Mouse (Mus musculus) c-Kit-positive CD71-negative TER-119-negative erythroid progenitor cells, embryonic 14.5 days (primary cell): Measurements from ENCODE around the gene Fbxo6.
"Not testable (repeated sequence)": the region's sequence is repeated elsewhere in the genome, so short reads cannot be mapped to it uniquely, and the experiment has no call there.

Source experiments
- DNase-seq: peaks from one replicate; pipeline ENCODE4 v3.0.0-alpha.2; 2013; ENCODE audit warnings: low read depth

Gene Fbxo6

DNA sequence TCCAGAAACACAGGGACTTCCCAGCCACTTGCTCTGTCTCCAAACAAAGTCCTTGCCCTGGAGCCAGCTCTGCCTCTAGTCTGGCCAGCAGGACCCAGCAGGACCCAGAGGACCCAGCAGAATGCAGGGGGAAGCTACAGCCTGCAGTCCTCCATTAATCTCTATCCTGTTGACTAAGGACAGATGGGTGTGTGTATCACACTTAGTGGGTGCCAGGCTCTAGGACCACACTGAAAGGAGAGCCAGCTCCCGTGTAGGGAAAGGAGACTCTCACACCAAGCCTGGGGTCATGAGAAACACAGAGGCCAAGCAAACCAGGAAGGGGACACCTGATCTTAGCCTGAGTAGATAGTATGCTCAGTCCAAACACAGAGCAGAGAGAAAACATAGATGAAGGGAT lies 23.7 kb downstream of the Fbxo6 start:
- no peak for DNase-seq

DNA sequence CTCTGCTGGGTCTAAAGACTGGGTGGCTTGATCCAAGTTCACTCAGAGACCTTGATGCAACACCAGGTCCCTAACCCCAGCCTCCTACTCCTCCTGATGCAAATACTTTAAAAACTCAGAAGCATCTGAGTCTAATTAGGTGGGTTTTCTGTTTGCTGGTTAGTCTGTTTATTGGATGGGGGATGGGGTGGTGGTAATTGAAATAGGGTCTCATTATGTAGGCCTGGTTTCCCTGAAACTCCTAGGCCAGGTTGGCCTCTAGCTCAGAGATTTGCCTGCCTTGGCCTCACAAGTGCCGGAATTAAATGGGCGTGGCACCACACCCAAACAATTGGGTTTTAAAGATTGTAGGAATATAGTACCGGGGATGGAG lies 29.3 kb downstream of the Fbxo6 start:
- no peak for DNase-seq

DNA sequence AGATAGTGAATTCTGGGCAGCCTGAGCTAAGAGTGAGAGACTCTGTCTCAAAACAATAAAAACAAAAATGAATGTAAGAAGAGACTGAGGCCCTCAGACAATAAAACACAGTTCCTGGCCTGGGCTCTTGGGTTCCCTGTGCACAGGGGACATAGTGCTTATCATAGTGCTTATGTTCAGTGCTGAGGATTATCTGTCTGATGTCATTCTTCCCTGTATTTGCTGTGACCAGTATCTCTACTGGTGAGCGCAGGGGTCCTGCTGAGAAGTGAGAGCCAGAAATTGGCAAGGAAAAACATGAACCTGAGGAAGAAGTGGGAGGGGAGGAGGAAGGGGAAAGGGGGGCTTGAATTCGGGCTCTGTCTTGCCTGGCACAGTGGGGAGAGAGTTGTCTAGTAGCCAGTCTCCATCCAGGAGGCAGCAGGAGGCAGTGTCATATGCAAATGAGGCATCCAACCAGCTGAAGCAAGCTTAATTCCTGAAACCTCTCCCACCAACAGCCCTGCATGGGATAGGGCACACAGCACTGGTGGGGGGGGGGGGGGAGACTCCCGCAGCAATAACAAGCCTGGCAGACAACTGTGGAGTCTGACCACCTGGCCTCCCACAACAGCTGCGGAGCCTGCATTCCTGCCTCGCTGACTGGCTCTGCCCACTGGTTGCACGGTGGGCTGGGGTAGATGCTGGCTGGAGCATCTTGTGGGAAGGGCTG lies 29.8 kb downstream of the Fbxo6 start:
- no peak for DNase-seq

DNA sequence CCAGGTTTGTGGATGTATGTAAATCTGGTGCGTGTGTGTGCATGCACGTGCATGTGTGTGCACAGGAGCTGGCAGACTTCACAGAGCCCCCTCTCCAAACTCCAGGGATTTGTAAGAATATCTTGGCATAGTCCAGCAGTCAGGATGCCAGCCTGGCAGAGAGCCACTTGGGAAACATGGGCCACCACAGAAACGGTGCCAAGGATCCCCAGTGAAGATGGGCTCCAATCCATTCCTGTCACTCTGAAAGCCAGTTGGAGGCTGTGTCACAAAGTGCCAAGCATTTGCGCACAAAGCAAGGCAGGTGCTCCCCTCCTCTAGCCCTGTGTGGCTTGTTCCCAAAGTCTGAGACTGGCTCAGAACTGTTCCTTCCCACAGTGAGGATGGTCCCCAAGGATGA lies 30.6 kb downstream of the Fbxo6 start:
- no peak for DNase-seq

DNA sequence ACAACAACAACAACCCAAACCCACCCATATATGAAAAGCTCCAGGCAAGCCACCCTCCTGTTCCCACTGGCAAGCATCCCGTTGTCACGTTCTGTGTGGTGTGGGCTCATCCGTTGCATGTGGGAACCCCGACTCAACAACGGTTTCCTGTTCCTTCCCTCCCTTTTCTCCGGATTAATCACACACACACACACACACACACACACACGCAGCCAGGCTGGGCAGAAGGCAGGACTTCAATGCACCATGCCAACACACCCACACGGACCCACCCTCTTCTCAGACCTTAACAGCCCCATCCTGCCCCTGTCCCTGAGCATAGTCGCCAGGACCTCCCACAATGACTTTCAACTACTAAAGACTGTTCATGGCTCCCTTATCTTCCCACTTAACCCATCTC lies 31.4 kb downstream of the Fbxo6 start:
- no peak for DNase-seq

DNA sequence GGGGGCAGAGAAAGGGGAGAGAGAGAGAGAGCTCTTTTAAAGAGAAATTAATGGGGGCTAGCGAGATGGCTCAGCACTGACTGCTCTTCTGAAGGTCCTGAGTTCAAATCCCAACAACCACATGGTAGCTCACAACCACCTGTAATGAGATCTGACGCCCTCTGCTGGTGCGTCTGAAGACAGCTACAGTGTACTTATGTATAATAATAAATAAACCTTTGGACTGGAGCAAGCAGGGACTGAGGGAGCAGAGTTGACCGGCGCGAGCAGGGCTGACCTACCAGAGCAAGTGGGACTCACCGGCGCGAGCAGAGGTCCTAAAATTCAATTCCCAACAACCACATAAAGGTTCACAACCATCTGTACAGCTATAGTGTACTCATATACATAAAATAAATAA lies 32.4 kb downstream of the Fbxo6 start:
- not testable (repeated sequence) for DNase-seq

DNA sequence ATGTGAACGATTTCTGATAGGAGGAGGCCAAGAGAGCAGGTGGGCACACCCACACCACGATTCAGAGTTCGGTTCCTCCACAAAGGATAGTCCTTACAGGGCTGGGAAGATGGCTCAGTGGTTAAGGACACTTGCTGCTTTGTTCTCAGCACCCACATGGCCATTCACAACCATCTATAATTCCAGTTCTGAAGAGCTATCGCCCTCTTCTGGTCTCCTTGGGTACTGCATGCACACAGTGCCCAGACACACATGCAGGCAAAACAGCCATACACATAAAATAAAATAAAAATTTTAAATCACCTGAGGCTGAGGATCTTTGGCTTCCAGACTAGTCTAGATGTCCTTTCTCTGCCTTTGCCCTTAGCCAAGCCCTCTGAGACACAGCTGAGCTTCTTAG lies 34.5 kb downstream of the Fbxo6 start:
- DNase-seq: no peak

DNA sequence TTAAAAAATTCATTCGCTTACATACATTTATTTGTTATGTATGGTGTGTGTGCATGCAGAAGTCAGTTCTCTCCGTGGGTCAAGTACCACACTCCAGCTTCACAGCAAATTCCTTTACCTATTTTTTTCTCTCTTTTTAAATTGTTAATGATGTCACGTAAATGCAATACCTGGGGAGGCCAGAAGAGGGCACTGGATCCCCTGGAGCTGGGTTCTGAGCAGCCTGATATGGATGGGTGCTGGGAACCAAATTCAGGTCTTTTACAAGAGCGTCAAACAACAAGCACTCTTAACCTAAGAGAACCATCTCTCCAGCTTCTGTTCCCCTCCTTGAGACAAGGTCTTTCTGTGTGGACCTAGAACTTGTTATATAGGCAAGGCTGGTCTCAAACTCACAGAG lies 35.3 kb downstream of the Fbxo6 start:
- no peak for DNase-seq

DNA sequence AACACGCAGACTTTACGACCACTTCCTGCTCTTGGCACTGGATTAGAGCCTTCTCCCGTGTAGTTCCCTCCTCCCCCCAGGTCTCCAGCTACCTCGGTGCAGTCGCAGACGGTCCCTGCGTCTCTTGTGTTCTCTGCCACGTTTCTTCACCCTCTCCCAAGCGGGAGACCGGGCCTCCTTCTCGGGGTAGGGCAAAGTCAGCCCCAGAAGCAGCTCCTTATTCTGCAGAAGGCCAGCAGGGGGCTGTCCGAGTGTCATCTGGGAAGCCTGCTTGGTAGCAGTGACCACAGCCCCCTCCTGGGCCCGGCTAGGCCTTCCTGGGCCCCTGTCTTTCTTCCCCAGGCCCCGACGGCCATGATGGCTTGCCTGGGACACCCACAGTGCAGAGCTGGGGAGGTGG lies 36.5 kb downstream of the Fbxo6 start:
- no peak for DNase-seq

DNA sequence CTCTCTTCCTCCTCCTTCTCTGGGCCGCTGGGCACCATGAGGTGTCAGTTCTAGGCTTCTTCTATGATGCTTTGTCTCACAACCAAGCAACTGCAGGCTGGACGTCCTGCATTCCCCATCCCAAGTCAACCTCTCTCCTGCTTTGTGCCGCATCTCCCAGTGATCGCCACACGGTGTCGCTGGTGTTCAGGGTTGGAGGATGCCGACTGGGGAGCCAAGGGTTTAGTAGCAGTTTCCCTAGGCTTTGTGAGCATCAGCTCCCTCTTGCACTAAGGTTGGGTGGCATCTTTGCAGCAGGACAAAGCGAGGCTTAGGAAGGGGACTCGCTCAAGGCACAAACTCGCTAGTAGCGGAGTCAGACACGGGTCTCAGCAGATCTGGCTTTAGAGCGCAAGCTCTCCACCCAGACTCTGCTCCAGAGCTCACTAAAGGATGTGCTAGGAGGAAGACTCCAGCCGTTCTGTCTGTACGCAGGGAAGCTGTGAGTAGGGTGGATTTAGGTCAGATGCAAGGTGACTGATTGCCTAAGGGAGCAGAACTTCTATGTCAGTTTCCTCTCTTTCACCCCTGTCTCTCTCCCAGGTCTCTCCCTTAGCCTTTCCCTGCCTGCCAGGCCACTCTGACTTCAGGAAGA lies 37.1 kb downstream of the Fbxo6 start:
- peak; percentile 80 for DNase-seq

DNA sequence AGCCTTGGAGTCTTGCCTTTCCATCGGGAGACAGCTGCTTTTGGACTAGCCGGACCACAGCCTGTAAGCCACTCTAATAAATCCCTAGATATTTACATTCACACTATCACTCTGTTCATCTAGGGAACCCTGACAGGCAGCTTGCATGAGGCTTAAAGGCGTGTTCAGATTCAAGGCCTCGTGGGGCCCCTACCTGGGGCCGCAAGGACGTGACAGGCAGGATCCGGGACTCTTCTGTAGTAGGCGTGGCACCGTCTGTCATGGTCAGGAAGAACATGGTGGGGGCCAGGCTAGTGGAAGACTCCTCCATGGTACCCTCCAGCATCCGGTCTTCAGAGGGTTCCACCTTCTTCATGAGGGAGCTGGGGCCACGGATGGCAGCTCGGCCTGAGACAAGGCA lies 39.4 kb downstream of the Fbxo6 start:
- no peak for DNase-seq

DNA sequence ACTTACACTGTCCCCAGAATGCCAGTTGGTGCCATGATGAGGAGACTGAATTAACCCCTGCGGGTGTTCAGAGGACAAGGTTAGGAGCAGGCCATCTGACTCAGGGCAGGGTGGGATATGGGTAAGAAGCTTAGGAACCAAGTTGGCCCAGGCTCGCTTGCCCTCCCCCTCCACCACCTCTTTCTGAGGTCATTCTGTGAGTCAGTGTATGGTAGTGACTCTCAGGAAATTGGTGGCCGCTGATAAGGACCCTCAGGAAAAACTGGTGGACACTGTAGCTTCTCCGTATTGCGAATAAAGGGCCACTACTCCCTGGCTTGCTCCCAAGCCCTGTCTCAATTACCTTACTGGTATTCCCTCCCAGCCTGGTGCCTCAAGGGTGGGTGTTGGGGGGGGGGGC lies 42.7 kb downstream of the Fbxo6 start:
- no peak for DNase-seq

DNA sequence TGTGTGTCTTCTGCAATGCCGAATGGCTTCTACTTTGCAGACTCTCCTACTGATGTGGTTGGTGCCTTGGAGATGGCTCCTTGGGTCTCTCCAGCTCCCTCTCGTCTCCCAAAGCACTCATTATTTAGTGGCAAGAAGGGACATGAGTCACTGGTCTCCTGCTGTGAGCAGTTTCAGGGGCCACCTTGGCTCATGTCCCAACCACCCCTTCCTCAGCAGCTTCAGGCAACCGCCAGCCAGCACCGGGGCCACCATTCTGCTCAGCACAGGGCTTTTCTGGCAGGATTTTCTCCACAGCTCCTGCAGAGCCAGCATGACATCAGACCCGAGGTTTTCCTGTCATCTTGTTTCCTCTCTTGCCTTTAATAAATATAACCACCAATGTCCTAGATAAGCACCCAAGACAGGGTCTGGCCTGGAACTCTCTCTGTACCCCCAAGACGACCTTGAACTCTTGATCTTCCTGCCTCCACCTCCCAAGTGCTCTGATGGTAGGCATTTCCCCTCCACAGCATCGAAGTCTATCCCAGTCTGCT lies 43.3 kb downstream of the Fbxo6 start:
- no peak for DNase-seq

DNA sequence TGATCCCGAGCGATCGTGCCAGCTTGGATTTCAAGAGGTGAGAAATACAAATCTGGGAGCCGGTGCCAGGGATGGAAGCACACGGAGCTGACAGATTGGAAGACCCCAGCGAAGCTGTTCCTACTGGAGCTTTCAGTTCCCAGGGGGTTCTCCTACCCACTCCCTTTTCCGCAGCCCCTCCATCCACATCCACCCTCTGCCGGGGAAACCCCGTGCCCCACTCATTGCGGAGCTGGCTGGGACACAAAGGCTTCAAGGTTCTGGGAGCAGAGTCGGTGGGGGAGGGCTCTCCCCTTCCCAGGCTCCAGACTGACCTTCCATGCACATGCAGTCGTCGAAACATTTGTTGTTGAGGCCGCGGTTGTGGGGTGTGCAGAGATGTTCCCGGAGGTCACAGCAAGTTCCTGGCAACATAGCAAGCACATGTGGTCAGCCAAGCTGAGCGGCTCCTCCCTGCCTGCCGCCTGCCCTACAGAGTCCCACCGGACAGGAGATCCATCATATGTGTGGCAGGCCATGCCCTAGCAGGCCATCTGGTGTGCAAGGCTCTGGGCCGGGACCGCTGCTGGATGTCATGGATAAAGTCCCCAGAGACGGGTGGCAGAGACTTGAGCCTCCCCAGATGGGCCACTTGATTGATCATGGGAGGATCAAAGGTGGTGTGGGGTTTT lies 44.2 kb downstream of the Fbxo6 start:
- no peak for DNase-seq

DNA sequence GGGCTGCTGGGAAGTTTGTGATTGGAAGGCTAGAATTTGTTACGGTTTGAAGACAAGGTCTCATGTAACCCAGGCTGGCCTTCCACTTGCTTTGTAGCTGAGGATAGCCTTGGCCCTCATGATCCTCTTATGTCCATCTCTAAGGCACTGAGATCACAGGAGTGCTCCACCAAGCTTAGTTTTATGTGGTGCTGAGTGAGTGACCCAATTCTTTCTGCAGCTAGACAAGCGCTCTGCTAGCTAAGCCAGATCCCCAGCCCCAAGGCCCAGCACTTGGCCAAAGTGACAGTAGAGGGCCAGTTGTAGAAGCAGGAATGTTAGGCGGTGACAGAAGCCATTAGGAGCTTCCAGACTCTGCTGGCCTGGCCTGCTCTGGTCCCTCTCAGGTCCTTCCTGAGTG lies 47.8 kb downstream of the Fbxo6 start:
- DNase-seq: no peak

DNA sequence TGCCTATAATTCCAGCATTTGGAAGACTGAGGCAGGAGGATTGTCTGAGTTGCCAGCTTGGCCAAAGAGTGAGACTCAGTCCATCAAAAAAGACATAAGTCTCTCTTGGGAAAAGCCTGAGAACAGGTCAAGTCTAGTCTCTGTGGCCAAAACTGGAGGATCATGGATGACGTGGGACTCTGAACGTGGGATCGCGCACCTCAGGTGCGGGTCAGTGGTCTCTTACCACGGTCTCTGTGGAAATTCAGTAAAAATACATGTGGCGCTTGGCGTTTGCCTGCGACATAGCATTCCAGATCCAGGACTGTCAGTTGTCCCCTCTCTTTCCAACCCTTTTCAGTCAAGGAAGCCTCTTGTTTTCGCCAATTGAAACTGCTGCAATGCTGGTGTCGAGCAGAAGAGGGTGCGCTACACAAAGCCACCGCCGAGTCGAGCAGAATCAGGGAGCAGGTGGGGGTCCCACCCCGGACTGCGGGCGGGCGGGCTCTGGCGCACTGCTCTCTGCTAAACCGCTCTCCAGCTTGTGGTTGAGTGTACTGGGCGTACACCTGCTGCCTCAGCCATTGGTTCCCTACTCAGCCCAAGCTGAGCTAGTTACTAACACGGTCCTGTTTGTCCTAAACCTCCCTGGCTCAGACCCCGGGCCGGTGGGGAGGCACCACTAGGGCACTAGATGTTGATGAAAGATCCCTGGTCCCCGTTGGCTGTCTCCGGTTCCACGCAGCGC lies 50.0 kb downstream of the Fbxo6 start:
- no peak for DNase-seq

DNA sequence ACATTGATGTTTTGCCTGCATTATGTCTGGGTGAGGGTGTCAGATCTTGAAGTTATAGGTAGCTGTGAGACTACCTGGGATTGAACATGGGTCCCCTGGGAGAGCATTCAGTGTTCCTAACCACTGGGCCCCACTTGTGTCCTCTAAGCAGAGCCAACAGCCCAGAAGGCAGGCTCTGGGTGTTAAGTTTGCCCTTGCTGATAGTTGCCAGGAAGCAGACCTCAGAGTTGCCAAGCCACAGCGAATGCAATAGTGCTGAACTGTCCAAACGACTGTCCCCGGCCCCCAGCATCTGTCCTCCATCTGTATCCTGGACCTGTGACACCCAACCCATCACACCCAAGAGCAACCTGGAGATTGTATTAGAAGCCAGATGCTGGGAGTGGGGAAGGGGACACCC lies 53.3 kb downstream of the Fbxo6 start:
- no peak for DNase-seq

DNA sequence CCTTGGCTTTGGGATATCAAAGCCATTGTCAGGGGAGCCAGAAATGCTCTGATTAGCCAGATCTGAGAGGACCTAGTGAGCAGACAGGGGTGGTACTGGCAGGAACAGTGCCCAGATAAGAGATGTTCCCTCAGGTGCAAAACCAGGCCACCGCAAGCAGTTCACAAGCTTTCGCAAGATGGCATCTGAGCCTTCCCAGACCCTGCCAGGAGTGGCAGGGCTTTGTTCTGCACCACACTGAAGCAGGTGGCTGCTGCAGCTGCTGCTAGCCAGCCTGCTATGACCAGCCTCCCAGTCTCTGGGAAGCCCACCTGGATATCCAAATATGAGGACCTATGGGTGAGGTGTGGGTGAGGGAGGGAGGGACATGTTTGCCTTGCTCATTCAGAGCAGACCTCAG lies 54.0 kb downstream of the Fbxo6 start:
- no peak for DNase-seq
